Mouse (Mus musculus): ENCODE data around the gene Mrtfa.

DNA sequence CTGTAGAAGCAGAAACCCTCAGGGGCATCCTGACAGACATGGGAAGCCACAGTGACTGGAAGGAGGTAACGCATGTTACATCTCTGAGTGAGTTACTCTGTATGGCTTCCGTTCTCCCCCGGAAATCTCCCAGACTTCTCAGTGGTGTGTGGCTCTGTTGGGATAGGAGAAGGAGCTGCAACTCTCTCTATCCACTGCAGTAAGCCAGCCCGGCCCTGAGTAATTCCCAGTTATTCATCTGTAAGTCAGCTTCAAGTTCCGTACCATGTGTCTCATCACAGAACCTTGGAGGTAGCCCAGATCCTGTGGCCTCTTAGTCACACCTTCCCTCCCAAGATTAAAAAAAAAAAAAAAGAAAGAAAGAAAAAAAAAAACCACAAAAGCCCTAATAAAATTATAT lies 1.8 kb upstream of the Mrtfa start:
- TF ChIP-seq POLR2A (IDR thresholded peaks at IDR 0.05; ENCODE audit: low read depth, low read length) (no peak), CTCF (IDR thresholded peaks at IDR 0.05; ENCODE audit: extremely low read depth, insufficient read depth, insufficient read length, insufficient replicate concordance) (no peak)
